Comparison of ENCODE assay signal across 12 mouse cellular contexts in genomic region chr4:139587370-139587769, GRCm38 (mm10). TPM values are rescaled to one million over a fixed set of nuclear protein-coding genes. Genes with fewer than 3 reads are reported as not detected.
DNase-seq lines count a peak whose midpoint lies in the region; ATAC-seq lines count a peak whose summit lies in the region.
"Had no signal": no experiment of that assay in that cellular context is flagged by ENCODE, and none has a peak within 500 bp of the region (broad histone marks: within the 10 kb centered on the region; RNA-seq: fewer than 3 reads in every experiment).

No protein-coding gene starts in this region.

- no peak overlapping the region for H3K4me2 ChIP-seq in intestine, embryonic 16.5 days (ENCODE audit: low read depth, low read length)
- no peak overlapping the region for H3K4me2 ChIP-seq in intestine, embryonic 15.5 days (replicated peaks)
- H3K4me2 ChIP-seq: lung, embryonic 15.5 days; neural tube, embryonic 13.5 days had no signal

- 81% methylated on average over 4 of the region's 4 CpGs for WGBS in intestine, embryonic 16.5 days
- WGBS in intestine, embryonic 15.5 days = 78% methylated on average over 4 of the region's 4 CpGs

- peaks cover 38% of the 10 kb centered on the region for H3K4me1 ChIP-seq in intestine, embryonic 16.5 days (ENCODE audit: control insufficient read depth, insufficient read depth, low read length)
- peaks cover 45% of the 10 kb centered on the region for H3K4me1 ChIP-seq in intestine, embryonic 15.5 days (replicated peaks)

- ATAC-seq in intestine, embryonic 16.5 days = no peak
- ATAC-seq in intestine, embryonic 15.5 days = no peak
- ATAC-seq in activated CD4-positive, CD25-positive, alpha-beta regulatory T cell, adult 4 months = no peak

- no peaks in the 10 kb centered on the region for H3K9me3 ChIP-seq in intestine, embryonic 16.5 days (ENCODE audit: control insufficient read depth, low read length)
- H3K9me3 ChIP-seq in intestine, embryonic 15.5 days = no peaks in the 10 kb centered on the region
- H3K9me3 ChIP-seq: lung, embryonic 15.5 days; neural tube, embryonic 13.5 days had no signal

- no peak overlapping the region for H3K4me3 ChIP-seq in intestine, embryonic 16.5 days (ENCODE audit: low read length)
- H3K4me3 ChIP-seq in intestine, embryonic 15.5 days (replicated peaks) = no peak overlapping the region
- H3K4me3 ChIP-seq: lung, embryonic 15.5 days; neural tube, embryonic 13.5 days had no signal

- no peaks in the 10 kb centered on the region for H3K36me3 ChIP-seq in intestine, embryonic 16.5 days (ENCODE audit: control insufficient read depth, insufficient read depth, low read length)
- no peaks in the 10 kb centered on the region for H3K36me3 ChIP-seq in intestine, embryonic 15.5 days
- H3K36me3 ChIP-seq: lung, embryonic 15.5 days; neural tube, embryonic 13.5 days had no signal

- 0 out of 2 replicates have a peak overlapping the region, but pooled peaks have one; percentile 24 for H3K9ac ChIP-seq in intestine, embryonic 16.5 days (ENCODE audit: low read depth, low read length)
- H3K9ac ChIP-seq in intestine, embryonic 15.5 days = no peak overlapping the region
- H3K9ac ChIP-seq: lung, embryonic 15.5 days; neural tube, embryonic 13.5 days had no signal

- H3K27ac ChIP-seq in intestine, embryonic 16.5 days (ENCODE audit: low read length) = no peak overlapping the region
- no peak overlapping the region for H3K27ac ChIP-seq in intestine, embryonic 15.5 days
- H3K27ac ChIP-seq: lung, embryonic 15.5 days; neural tube, embryonic 13.5 days had no signal

- peak; percentile 71 for DNase-seq in adrenal gland, postnatal 10 days
- peak; percentile 39 to 57 for DNase-seq in cerebellum, postnatal 36 days
- peak; percentile 55 to 69 for DNase-seq in kidney, postnatal 4 days
- no peak for DNase-seq in layer of hippocampus, adult 9-11 months
- DNase-seq in B cell, adult 2 months = no peak

- no peaks in the 10 kb centered on the region for H3K27me3 ChIP-seq in intestine, embryonic 16.5 days (replicated peaks; ENCODE audit: control insufficient read depth, insufficient read depth, low read length)
- no peaks in the 10 kb centered on the region for H3K27me3 ChIP-seq in intestine, embryonic 15.5 days (replicated peaks)
- H3K27me3 ChIP-seq: lung, embryonic 15.5 days; neural tube, embryonic 13.5 days had no signal

RNA-seq across cellular contexts. Expression of gene Gm21969, which starts 15.6 kb away (rescaled TPM):
- polyA plus RNA-seq in intestine, embryonic 16.5 days (2015; fragmentation: Nextera tagmentation; extraction: Ambion mirVana) = not detected in 2 replicates
- not detected in 2 replicates for polyA plus RNA-seq in intestine, embryonic 15.5 days (2015; fragmentation: Nextera tagmentation; extraction: Ambion mirVana)
- total RNA-seq in adrenal gland, postnatal 10 days (2021) = not detected
- polyA plus RNA-seq in activated CD4-positive, CD25-positive, alpha-beta regulatory T cell, adult 4 months (2017; shearing (Covaris generic)) = not detected
- total RNA-seq: heart, adult 18-20 months; layer of hippocampus, adult 18-20 months had no signal
- polyA plus RNA-seq: lung, embryonic 15.5 days; neural tube, embryonic 13.5 days had no signal

RNA-seq across cellular contexts. Expression of gene Aldh4a1, which starts 35.3 kb away (rescaled TPM):
- polyA plus RNA-seq in intestine, embryonic 16.5 days (2015; fragmentation: Nextera tagmentation; extraction: Ambion mirVana) = 13.7 and 17.2 TPM in 2 replicates
- polyA plus RNA-seq in intestine, embryonic 15.5 days (2015; fragmentation: Nextera tagmentation; extraction: Ambion mirVana) = 14.4 and 17.1 TPM in 2 replicates
- 10 to 100 TPM; 62.7 to 84.6 TPM for total RNA-seq in adrenal gland, postnatal 10 days (2021)
- 10 to 100 TPM in 1 of 2 experiments, 1 to 10 TPM in 1; 6.7 to 11.3 TPM for polyA plus RNA-seq in activated CD4-positive, CD25-positive, alpha-beta regulatory T cell, adult 4 months (2017; shearing (Covaris generic))

RNA-seq across cellular contexts. Expression of gene Iffo2, which starts 57.0 kb away (rescaled TPM):
- 1.9 and 2.0 TPM in 2 replicates for polyA plus RNA-seq in intestine, embryonic 16.5 days (2015; fragmentation: Nextera tagmentation; extraction: Ambion mirVana)
- 2.9 and 3.2 TPM in 2 replicates for polyA plus RNA-seq in intestine, embryonic 15.5 days (2015; fragmentation: Nextera tagmentation; extraction: Ambion mirVana)
- total RNA-seq in adrenal gland, postnatal 10 days (2021) = 10 to 100 TPM; 16.4 to 17.5 TPM
- 1 to 10 TPM; 2.0 to 3.1 TPM for polyA plus RNA-seq in activated CD4-positive, CD25-positive, alpha-beta regulatory T cell, adult 4 months (2017; shearing (Covaris generic))

Comparison
In these comparisons a context has a peak if more than half of its experiments do, and no peak if none do; other contexts are left out.
1. DNase-seq: peak in adrenal gland, postnatal 10 days (single experiment), cerebellum, postnatal 36 days (2 of 2) and kidney, postnatal 4 days (2 of 2); none in layer of hippocampus, adult 9-11 months (single experiment) and B cell, adult 2 months (0 of 2).